Mouse (Mus musculus): ENCODE data around the gene Ext2. TPM values are rescaled to one million over a fixed set of nuclear protein-coding genes. Genes with fewer than 3 reads are reported as not detected.

Ext2 gene
- polyA plus RNA-seq, 1 experiment from 2014 or later: 77.0 TPM

DNA sequence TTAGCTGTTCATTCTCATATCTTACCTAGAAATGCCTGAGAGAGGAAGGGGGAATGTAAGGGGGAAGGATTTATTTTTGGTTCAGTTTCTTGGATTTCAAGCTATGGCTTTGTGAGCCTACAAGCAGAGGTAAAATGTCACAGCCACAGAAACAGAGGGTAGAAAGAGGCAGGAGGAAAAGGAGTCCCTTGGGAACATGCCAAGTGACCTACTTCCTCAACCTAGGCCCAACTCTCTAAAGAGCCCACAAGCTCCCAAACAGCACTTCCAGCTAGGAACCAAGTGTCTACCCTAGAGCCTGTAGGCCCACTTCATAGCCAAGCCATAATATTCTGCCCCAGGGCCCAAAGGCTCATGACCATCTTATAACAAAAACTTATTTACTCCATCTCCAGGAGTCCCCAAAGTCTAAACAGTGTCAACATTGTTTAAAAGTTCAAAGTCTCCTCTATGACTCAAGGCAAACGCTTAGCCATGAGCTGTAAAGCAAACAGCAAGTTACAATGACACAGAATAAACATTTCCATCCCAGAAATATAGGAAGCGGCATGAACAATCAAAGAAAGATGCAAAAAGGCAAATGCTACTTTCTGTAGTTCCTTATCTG lies 99.1 kb downstream of the Ext2 start:
- H3K9me3 ChIP-seq (ENCODE audit: control insufficient read depth, low read length): no peaks in the 10 kb centered on the region; the same call in 1 of the 2 replicates
- H3K4me1 ChIP-seq (ENCODE audit: control insufficient read depth, insufficient read depth, low read length): no peaks in the 10 kb centered on the region
- H3K9ac ChIP-seq (ENCODE audit: low read length): no peak overlapping the region
- no peak for ATAC-seq (ENCODE audit: insufficient read depth, low FRiP score, low TSS enrichment)
- H3K27me3 ChIP-seq (ENCODE audit: control insufficient read depth, insufficient read depth, low read length): no peaks in the 10 kb centered on the region
- WGBS: 93% methylated on average over 2 of the region's 2 CpGs
- DNase-seq (ENCODE audit: low spot score): no peak
- H3K4me3 ChIP-seq (ENCODE audit: low read depth, low read length): no peak overlapping the region
- H3K36me3 ChIP-seq (ENCODE audit: control insufficient read depth, insufficient read depth, low read length): no peaks in the 10 kb centered on the region
- no peak overlapping the region for H3K27ac ChIP-seq (ENCODE audit: low read depth, low read length)
- no peak overlapping the region for H3K4me2 ChIP-seq (ENCODE audit: low read depth)

GRCm38 (mm10) chr2:93720956-93721355 lies 101.4 kb downstream of the Ext2 start:
- Histone ChIP-seq H3K9me3 (ENCODE audit: control insufficient read depth, low read length) (no peaks in the 10 kb centered on the region; the same call in 1 of the 2 replicates), H3K4me1 (ENCODE audit: control insufficient read depth, insufficient read depth, low read length) (no peaks in the 10 kb centered on the region), H3K36me3 (ENCODE audit: control insufficient read depth, insufficient read depth, low read length) (no peaks in the 10 kb centered on the region), H3K4me2 (ENCODE audit: low read depth) (no peak overlapping the region), H3K27me3 (ENCODE audit: control insufficient read depth, insufficient read depth, low read length) (no peaks in the 10 kb centered on the region), H3K27ac (ENCODE audit: low read depth, low read length) (no peak overlapping the region), H3K9ac (ENCODE audit: low read length) (no peak overlapping the region), H3K4me3 (ENCODE audit: low read depth, low read length) (no peak overlapping the region)
- DNase-seq (ENCODE audit: low spot score) (no peak), ATAC-seq (ENCODE audit: insufficient read depth, low FRiP score, low TSS enrichment) (no peak)
- WGBS: 71% methylated on average over 1 of the region's 1 CpGs

DNA sequence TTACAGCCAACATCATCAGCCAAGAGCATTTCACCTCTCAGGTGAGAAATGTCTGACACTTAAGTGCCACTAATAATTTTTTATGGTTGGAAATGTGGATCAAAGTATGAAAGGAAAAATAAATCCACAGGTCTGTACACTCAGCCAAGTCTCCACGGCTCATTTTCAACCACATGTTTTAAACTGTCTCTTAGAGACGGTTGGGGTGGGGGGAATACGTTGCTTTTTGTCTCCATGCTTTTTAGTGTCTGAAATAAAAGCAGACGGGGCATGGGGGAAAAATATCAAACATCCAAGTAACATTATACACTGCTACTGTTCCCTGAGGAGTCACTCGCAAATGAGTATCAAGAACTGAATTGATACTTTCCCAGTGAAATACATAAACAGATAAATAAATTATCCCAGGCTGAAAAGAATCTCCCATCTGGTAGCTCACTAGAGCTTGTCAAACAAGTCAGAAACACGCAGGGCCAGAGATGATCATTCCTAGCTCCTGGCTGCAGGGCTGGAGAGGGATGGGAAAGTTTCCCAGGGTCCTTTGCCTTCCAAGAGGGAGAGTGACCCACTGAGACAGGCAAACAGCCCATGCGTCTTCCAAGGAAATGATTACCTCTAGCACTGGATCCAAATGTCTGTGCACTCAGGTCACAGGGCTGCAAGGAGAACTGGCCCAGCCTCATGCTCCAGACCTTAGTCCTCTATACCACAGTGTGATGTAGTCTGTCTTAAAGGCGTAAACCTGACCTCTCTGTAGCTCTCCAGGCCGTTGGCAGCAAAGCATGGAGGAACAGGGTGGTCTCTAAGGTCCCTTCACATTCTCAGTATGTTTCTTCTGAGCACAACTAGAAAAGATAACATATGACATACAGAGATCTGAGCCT lies 102.3 kb downstream of the Ext2 start:
- Histone ChIP-seq H3K27me3 (ENCODE audit: control insufficient read depth, insufficient read depth, low read length) (no peaks in the 10 kb centered on the region), H3K4me1 (ENCODE audit: control insufficient read depth, insufficient read depth, low read length) (no peaks in the 10 kb centered on the region), H3K9me3 (ENCODE audit: control insufficient read depth, low read length) (no peaks in the 10 kb centered on the region; the same call in 1 of the 2 replicates), H3K4me2 (ENCODE audit: low read depth) (no peak overlapping the region), H3K4me3 (ENCODE audit: low read depth, low read length) (no peak overlapping the region), H3K9ac (ENCODE audit: low read length) (no peak overlapping the region), H3K36me3 (ENCODE audit: control insufficient read depth, insufficient read depth, low read length) (no peaks in the 10 kb centered on the region), H3K27ac (ENCODE audit: low read depth, low read length) (no peak overlapping the region)
- 66% methylated on average over 9 of the region's 9 CpGs for WGBS
- no peak for DNase-seq (ENCODE audit: low spot score)
- ATAC-seq (ENCODE audit: insufficient read depth, low FRiP score, low TSS enrichment): no peak

GRCm38 (mm10) chr2:93713267-93713666 lies 109.1 kb downstream of the Ext2 start:
- Histone ChIP-seq H3K4me3 (ENCODE audit: low read depth, low read length) (no peak overlapping the region), H3K9ac (ENCODE audit: low read length) (no peak overlapping the region), H3K27ac (ENCODE audit: low read depth, low read length) (no peak overlapping the region), H3K9me3 (ENCODE audit: control insufficient read depth, low read length) (no peaks in the 10 kb centered on the region), H3K4me2 (ENCODE audit: low read depth) (no peak overlapping the region), H3K36me3 (ENCODE audit: control insufficient read depth, insufficient read depth, low read length) (no peaks in the 10 kb centered on the region), H3K4me1 (ENCODE audit: control insufficient read depth, insufficient read depth, low read length) (no peaks in the 10 kb centered on the region), H3K27me3 (ENCODE audit: control insufficient read depth, insufficient read depth, low read length) (no peaks in the 10 kb centered on the region)
- ATAC-seq (ENCODE audit: insufficient read depth, low FRiP score, low TSS enrichment) (no peak), DNase-seq (ENCODE audit: low spot score) (no peak)

- Histone ChIP-seq H3K36me3 (ENCODE audit: control insufficient read depth, insufficient read depth, low read length) (no peaks in the 10 kb centered on the region), H3K4me1 (ENCODE audit: control insufficient read depth, insufficient read depth, low read length) (no peaks in the 10 kb centered on the region), H3K4me2 (ENCODE audit: low read depth) (no peak overlapping the region), H3K27ac (ENCODE audit: low read depth, low read length) (no peak overlapping the region), H3K9me3 (ENCODE audit: control insufficient read depth, low read length) (no peaks in the 10 kb centered on the region), H3K27me3 (ENCODE audit: control insufficient read depth, insufficient read depth, low read length) (no peaks in the 10 kb centered on the region), H3K9ac (ENCODE audit: low read length) (no peak overlapping the region), H3K4me3 (ENCODE audit: low read depth, low read length) (no peak overlapping the region)
- DNase-seq (ENCODE audit: low spot score): no peak
- no peak for ATAC-seq (ENCODE audit: insufficient read depth, low FRiP score, low TSS enrichment)
- WGBS: 86% methylated on average over 3 of the region's 3 CpGs
Observed at GRCm38 (mm10) chr2:93711460-93711859, 110.9 kb downstream of the Ext2 start.

DNA sequence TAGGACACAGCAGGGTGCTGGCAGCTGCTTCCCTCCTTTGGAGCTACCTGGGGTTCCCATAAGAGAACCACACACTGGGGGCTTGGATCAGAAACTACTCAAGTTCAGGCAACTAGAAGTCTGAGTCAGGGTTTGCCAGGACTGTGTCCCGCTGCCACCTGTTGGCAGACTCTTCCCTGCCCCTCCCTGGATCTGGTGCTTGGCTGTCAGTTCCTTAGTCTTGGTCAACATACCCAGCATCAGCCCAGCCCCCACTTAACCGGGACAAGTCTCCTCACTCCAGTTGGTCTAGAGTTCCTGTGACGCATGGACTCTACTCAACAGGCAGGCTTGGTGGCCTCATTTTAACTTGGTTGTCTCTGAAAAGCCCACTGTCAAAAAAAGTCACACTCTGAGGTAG lies 112.7 kb downstream of the Ext2 start:
- no peaks in the 10 kb centered on the region for H3K36me3 ChIP-seq (ENCODE audit: control insufficient read depth, insufficient read depth, low read length)
- H3K27ac ChIP-seq (ENCODE audit: low read depth, low read length): no peak overlapping the region
- no peak overlapping the region for H3K9ac ChIP-seq (ENCODE audit: low read length)
- no peaks in the 10 kb centered on the region for H3K4me1 ChIP-seq (ENCODE audit: control insufficient read depth, insufficient read depth, low read length)
- no peak overlapping the region for H3K4me2 ChIP-seq (ENCODE audit: low read depth)
- no peak for ATAC-seq (ENCODE audit: insufficient read depth, low FRiP score, low TSS enrichment)
- no peaks in the 10 kb centered on the region for H3K9me3 ChIP-seq (ENCODE audit: control insufficient read depth, low read length)
- H3K27me3 ChIP-seq (ENCODE audit: control insufficient read depth, insufficient read depth, low read length): no peaks in the 10 kb centered on the region
- WGBS: 77% methylated on average over 3 of the region's 3 CpGs
- H3K4me3 ChIP-seq (ENCODE audit: low read depth, low read length): no peak overlapping the region
- no peak for DNase-seq (ENCODE audit: low spot score)

- no peak for ATAC-seq (ENCODE audit: insufficient read depth, low FRiP score, low TSS enrichment)
- H3K4me1 ChIP-seq (ENCODE audit: control insufficient read depth, insufficient read depth, low read length): no peaks in the 10 kb centered on the region
- H3K4me2 ChIP-seq (ENCODE audit: low read depth): no peak overlapping the region
- H3K27me3 ChIP-seq (ENCODE audit: control insufficient read depth, insufficient read depth, low read length): no peaks in the 10 kb centered on the region
- H3K4me3 ChIP-seq (ENCODE audit: low read depth, low read length): no peak overlapping the region
- H3K9ac ChIP-seq (ENCODE audit: low read length): no peak overlapping the region
- DNase-seq (ENCODE audit: low spot score): no peak
- H3K9me3 ChIP-seq (ENCODE audit: control insufficient read depth, low read length): no peaks in the 10 kb centered on the region
- 97% methylated on average over 6 of the region's 6 CpGs for WGBS
- H3K27ac ChIP-seq (ENCODE audit: low read depth, low read length): no peak overlapping the region
- H3K36me3 ChIP-seq (ENCODE audit: control insufficient read depth, insufficient read depth, low read length): no peaks in the 10 kb centered on the region
Observed at GRCm38 (mm10) chr2:93709241-93709640, 113.1 kb downstream of the Ext2 start.

- no peaks in the 10 kb centered on the region for H3K9me3 ChIP-seq (ENCODE audit: control insufficient read depth, low read length)
- H3K27ac ChIP-seq (ENCODE audit: low read depth, low read length): no peak overlapping the region
- ATAC-seq (ENCODE audit: insufficient read depth, low FRiP score, low TSS enrichment) (no peak), DNase-seq (ENCODE audit: low spot score) (no peak)
- H3K4me1 ChIP-seq (ENCODE audit: control insufficient read depth, insufficient read depth, low read length): peaks cover 6% of the 10 kb centered on the region; the same call in 1 of the 2 replicates
- no peak overlapping the region for H3K4me3 ChIP-seq (ENCODE audit: low read depth, low read length)
- H3K9ac ChIP-seq (ENCODE audit: low read length): no peak overlapping the region
- H3K4me2 ChIP-seq (ENCODE audit: low read depth): no peak overlapping the region
- H3K36me3 ChIP-seq (ENCODE audit: control insufficient read depth, insufficient read depth, low read length): no peaks in the 10 kb centered on the region
- WGBS: 92% methylated on average over 3 of the region's 3 CpGs
- H3K27me3 ChIP-seq (ENCODE audit: control insufficient read depth, insufficient read depth, low read length): no peaks in the 10 kb centered on the region
Observed at GRCm38 (mm10) chr2:93706825-93707224, 115.5 kb downstream of the Ext2 start.

- Histone ChIP-seq H3K4me2 (ENCODE audit: low read depth) (no peak overlapping the region), H3K9ac (ENCODE audit: low read length) (no peak overlapping the region), H3K9me3 (ENCODE audit: control insufficient read depth, low read length) (no peaks in the 10 kb centered on the region), H3K4me1 (ENCODE audit: control insufficient read depth, insufficient read depth, low read length) (peaks cover 6% of the 10 kb centered on the region; the same call in 1 of the 2 replicates), H3K4me3 (ENCODE audit: low read depth, low read length) (no peak overlapping the region), H3K36me3 (ENCODE audit: control insufficient read depth, insufficient read depth, low read length) (no peaks in the 10 kb centered on the region), H3K27ac (ENCODE audit: low read depth, low read length) (no peak overlapping the region), H3K27me3 (ENCODE audit: control insufficient read depth, insufficient read depth, low read length) (no peaks in the 10 kb centered on the region)
- DNase-seq (ENCODE audit: low spot score): no peak
- ATAC-seq (ENCODE audit: insufficient read depth, low FRiP score, low TSS enrichment): no peak
- 95% methylated on average over 2 of the region's 2 CpGs for WGBS
Observed at GRCm38 (mm10) chr2:93706407-93706806, 116.0 kb downstream of the Ext2 start.

Measured in neural tube, embryonic 11.5 days (tissue).